In genomic region chr3:90586906-90587305, GRCm38 (mm10) we compare ENCODE assay signal across 9 mouse cellular contexts. TPM values are rescaled to one million over a fixed set of nuclear protein-coding genes. Genes with fewer than 3 reads are reported as not detected.
A peak's percentile ranks its signal among the peaks of the same experiment; 100 is the strongest.
DNase-seq lines count a peak whose midpoint lies in the region; ATAC-seq and TF ChIP-seq lines count a peak whose summit lies in the region.
"Had no signal": no experiment of that assay in that cellular context is flagged by ENCODE, and none has a peak within 500 bp of the region (broad histone marks: within the 10 kb centered on the region; RNA-seq: fewer than 3 reads in every experiment).

No protein-coding gene starts in this region.

- TF ChIP-seq POLR2A in bone marrow macrophage, adult 2 months (IDR thresholded peaks at IDR 0.05; ENCODE audit: borderline replicate concordance, low read depth, low read length), result no peak

- WGBS in liver, embryonic 16.5 days (ENCODE audit: insufficient replicate concordance), result 16% methylated on average over 10 of the region's 10 CpGs
- WGBS in hindbrain, embryonic 12.5 days, result 67% methylated on average over 10 of the region's 10 CpGs

- peaks cover 45% of the 10 kb centered on the region for H3K4me1 ChIP-seq in bone marrow macrophage, adult 2 months (ENCODE audit: control insufficient read depth, insufficient read depth, low read length)
- H3K4me1 ChIP-seq in liver, embryonic 16.5 days (ENCODE audit: control insufficient read depth, low read depth, low read length), result no peaks in the 10 kb centered on the region; the same call in 1 of the 2 replicates
- H3K4me1 ChIP-seq in hindbrain, embryonic 12.5 days, result no peaks in the 10 kb centered on the region

- no peaks in the 10 kb centered on the region for H3K9me3 ChIP-seq in liver, embryonic 16.5 days (replicated peaks; ENCODE audit: control insufficient read depth, low read length)
- H3K9me3 ChIP-seq in hindbrain, embryonic 12.5 days (replicated peaks), result no peaks in the 10 kb centered on the region

- H3K27ac ChIP-seq in bone marrow macrophage, adult 2 months (ENCODE audit: insufficient read depth, low read depth, low read length), result peak overlapping the region; percentile 91
- peak overlapping the region; percentile 46 for H3K27ac ChIP-seq in liver, embryonic 16.5 days (ENCODE audit: low read length)
- no peak overlapping the region for H3K27ac ChIP-seq in hindbrain, embryonic 12.5 days

- no peak for DNase-seq in cerebellum, adult 8-10 months
- DNase-seq in heart, postnatal 25 days (ENCODE audit: low spot score), result peak; percentile 83
- DNase-seq in spleen, postnatal 10 days (ENCODE audit: low spot score in 2 of 2), result peak; percentile 36 to 79
- no peak for DNase-seq in embryo, embryonic 10.5 days (ENCODE audit: low spot score)

- intact Hi-C loops in heart, postnatal 25 days (cut with DNase I), result loop anchor here (5.0 kb wide), 1 partner anchor 45 kb away; no protein-coding TSS in a partner anchor

- no peaks in the 10 kb centered on the region for H3K36me3 ChIP-seq in liver, embryonic 16.5 days (ENCODE audit: control insufficient read depth, insufficient read depth)
- H3K36me3 ChIP-seq in hindbrain, embryonic 12.5 days, result no peaks in the 10 kb centered on the region

- H3K4me3 ChIP-seq in bone marrow macrophage, adult 2 months (ENCODE audit: insufficient read depth, low read length), result peak overlapping the region; percentile 24
- H3K4me3 ChIP-seq in liver, embryonic 16.5 days (ENCODE audit: low read depth, low read length), result no peak overlapping the region
- no peak overlapping the region for H3K4me3 ChIP-seq in hindbrain, embryonic 12.5 days

- peak overlapping the region; percentile 16; the same call in 1 of the 2 replicates for H3K4me2 ChIP-seq in liver, embryonic 16.5 days (ENCODE audit: low read depth, low read length)
- no peak overlapping the region for H3K4me2 ChIP-seq in hindbrain, embryonic 12.5 days (replicated peaks)

- no peaks in the 10 kb centered on the region for H3K27me3 ChIP-seq in liver, embryonic 16.5 days (ENCODE audit: control insufficient read depth, insufficient read depth, low read depth, low read length)
- no peaks in the 10 kb centered on the region for H3K27me3 ChIP-seq in hindbrain, embryonic 12.5 days

- no peak overlapping the region for H3K9ac ChIP-seq in liver, embryonic 16.5 days (ENCODE audit: low read depth, low read length)
- no peak overlapping the region for H3K9ac ChIP-seq in hindbrain, embryonic 12.5 days

- ATAC-seq in cerebellum, adult (ENCODE audit: insufficient number of reproducible peaks, low FRiP score, low TSS enrichment), result 0 out of 2 replicates have a peak, but pooled peaks have one; percentile 17
- ATAC-seq in liver, embryonic 16.5 days (ENCODE audit: low read depth), result peak; percentile 61
- no peak for ATAC-seq in hindbrain, embryonic 12.5 days (ENCODE audit: low FRiP score)

- no peak for TF ChIP-seq CTCF in bone marrow macrophage, adult 2 months (IDR thresholded peaks at IDR 0.05; ENCODE audit: low read depth, low read length)

RNA-seq across cellular contexts. Expression of gene S100a2, which starts 3.1 kb away (rescaled TPM):
- polyA plus RNA-seq in bone marrow macrophage, adult 2 months (2012; ENCODE audit: insufficient read depth, insufficient read length, missing spikeins), result not detected in 2 replicates
- not detected for total RNA-seq in heart, postnatal 25 days (2021)
- polyA plus RNA-seq in liver, embryonic 16.5 days (2015; fragmentation: Nextera tagmentation; extraction: Ambion mirVana), result not detected in 2 replicates
- polyA plus RNA-seq in hindbrain, embryonic 12.5 days (2016; fragmentation: Nextera tagmentation; extraction: Ambion mirVana), result not detected in 2 replicates
- total RNA-seq: left cerebral cortex, postnatal 10 days had no signal

RNA-seq across cellular contexts. Expression of gene Gm42674, which starts 14.8 kb away (rescaled TPM):
- polyA plus RNA-seq in bone marrow macrophage, adult 2 months (2012; ENCODE audit: insufficient read depth, insufficient read length, missing spikeins), result not detected in 2 replicates
- not detected for total RNA-seq in heart, postnatal 25 days (2021)
- polyA plus RNA-seq in liver, embryonic 16.5 days (2015; fragmentation: Nextera tagmentation; extraction: Ambion mirVana), result not detected in 2 replicates
- not detected in 2 replicates for polyA plus RNA-seq in hindbrain, embryonic 12.5 days (2016; fragmentation: Nextera tagmentation; extraction: Ambion mirVana)
- total RNA-seq: left cerebral cortex, postnatal 10 days had no signal

RNA-seq across cellular contexts. Expression of gene S100a4, which starts 16.7 kb away (rescaled TPM):
- 2,861 and 3,059 TPM in 2 replicates for polyA plus RNA-seq in bone marrow macrophage, adult 2 months (2012; ENCODE audit: insufficient read depth, insufficient read length, missing spikeins)
- total RNA-seq in heart, postnatal 25 days (2021), result 10 to 100 TPM in 1 of 2 experiments, 1 to 10 TPM in 1; 8.0 to 11.2 TPM
- polyA plus RNA-seq in liver, embryonic 16.5 days (2015; fragmentation: Nextera tagmentation; extraction: Ambion mirVana), result 2.2 and 2.5 TPM in 2 replicates
- 1.2 and 1.3 TPM in 2 replicates for polyA plus RNA-seq in hindbrain, embryonic 12.5 days (2016; fragmentation: Nextera tagmentation; extraction: Ambion mirVana)

RNA-seq across cellular contexts. Expression of gene S100a5, which starts 21.4 kb away (rescaled TPM):
- not detected in 2 replicates for polyA plus RNA-seq in bone marrow macrophage, adult 2 months (2012; ENCODE audit: insufficient read depth, insufficient read length, missing spikeins)
- total RNA-seq in heart, postnatal 25 days (2021), result not detected
- polyA plus RNA-seq in liver, embryonic 16.5 days (2015; fragmentation: Nextera tagmentation; extraction: Ambion mirVana), result not detected in 2 replicates
- not detected in 2 replicates for polyA plus RNA-seq in hindbrain, embryonic 12.5 days (2016; fragmentation: Nextera tagmentation; extraction: Ambion mirVana)
- total RNA-seq: left cerebral cortex, postnatal 10 days had no signal

RNA-seq across cellular contexts. Expression of gene S100a6, which starts 25.8 kb away (rescaled TPM):
- 1,285 and 1,346 TPM in 2 replicates for polyA plus RNA-seq in bone marrow macrophage, adult 2 months (2012; ENCODE audit: insufficient read depth, insufficient read length, missing spikeins)
- total RNA-seq in heart, postnatal 25 days (2021), result 10 to 100 TPM; 70.8 to 84.4 TPM
- polyA plus RNA-seq in liver, embryonic 16.5 days (2015; fragmentation: Nextera tagmentation; extraction: Ambion mirVana), result 18.6 and 18.7 TPM in 2 replicates
- 28.5 and 30.3 TPM in 2 replicates for polyA plus RNA-seq in hindbrain, embryonic 12.5 days (2016; fragmentation: Nextera tagmentation; extraction: Ambion mirVana)

Comparison
In these comparisons a context has a peak if more than half of its experiments do, and no peak if none do; other contexts are left out.
1. DNase-seq: peak in heart, postnatal 25 days (single experiment) and spleen, postnatal 10 days (2 of 2); none in cerebellum, adult 8-10 months (single experiment) and embryo, embryonic 10.5 days (single experiment).
2. RNA of gene S100a4, which starts 16.7 kb away (polyA plus RNA-seq): 2,861 to 3,059 TPM in bone marrow macrophage, adult 2 months; 2.2 to 2.5 TPM in liver, embryonic 16.5 days and 1.2 to 1.3 TPM in hindbrain, embryonic 12.5 days; every median in the first group is over 100 times any median in the second.